ENCODE assay signal across 7 mouse cellular contexts in genomic region chr11:105944126-105944621, GRCm38 (mm10). TPM values are rescaled to one million over a fixed set of nuclear protein-coding genes. Genes with fewer than 3 reads are reported as not detected.
A peak's percentile ranks its signal among the peaks of the same experiment; 100 is the strongest.
DNase-seq lines count a peak whose midpoint lies in the region; ATAC-seq and TF ChIP-seq lines count a peak whose summit lies in the region.

No protein-coding gene starts in this region.

- H3K27ac ChIP-seq in heart, adult 2 months, result peak overlapping the region; percentile 95
- peak overlapping the region; percentile 68 for H3K27ac ChIP-seq in kidney, adult 2 months (ENCODE audit: insufficient read depth, low read depth, low read length)
- H3K27ac ChIP-seq in limb, embryonic 13.5 days, result no peak overlapping the region
- no peak overlapping the region for H3K27ac ChIP-seq in midbrain, embryonic 13.5 days

- H3K4me1 ChIP-seq in heart, adult 2 months (ENCODE audit: control insufficient read depth, insufficient read depth, low read length), result peaks cover 7% of the 10 kb centered on the region
- H3K4me1 ChIP-seq in kidney, adult 2 months (ENCODE audit: control insufficient read depth, insufficient read depth, low read length), result peaks cover 8% of the 10 kb centered on the region
- H3K4me1 ChIP-seq in limb, embryonic 13.5 days, result peaks cover 26% of the 10 kb centered on the region
- peaks cover 25% of the 10 kb centered on the region for H3K4me1 ChIP-seq in midbrain, embryonic 13.5 days (replicated peaks)

- peak; percentile 72 for TF ChIP-seq CTCF in heart, adult 2 months (IDR thresholded peaks at IDR 0.05)
- peak; percentile 46 for TF ChIP-seq CTCF in kidney, adult 2 months (conservative IDR thresholded peaks at IDR 0.05; ENCODE audit: insufficient read depth, insufficient read length, low read depth, low read length)

- DNase-seq in adrenal gland, postnatal 10 days, result peak; percentile 80
- peak; percentile 77 for DNase-seq in embryo, embryonic 9.5 days (ENCODE audit: extremely low spot score)
- peak; percentile 86 to 87 for DNase-seq in heart, adult 2 months
- DNase-seq in kidney, adult 2 months, result peak; percentile 92
- DNase-seq in spleen, postnatal 10 days (ENCODE audit: low spot score in 2 of 2), result peak; percentile 38 to 67

- ATAC-seq in limb, embryonic 13.5 days (ENCODE audit: low FRiP score, low read depth), result peak; percentile 75
- ATAC-seq in midbrain, embryonic 13.5 days, result peak; percentile 75

- no peaks in the 10 kb centered on the region for H3K27me3 ChIP-seq in heart, adult 2 months (ENCODE audit: control insufficient read depth, insufficient read depth, low read length)
- no peaks in the 10 kb centered on the region for H3K27me3 ChIP-seq in kidney, adult 2 months (replicated peaks; ENCODE audit: control insufficient read depth, insufficient read depth, low read length)
- peaks cover 18% of the 10 kb centered on the region for H3K27me3 ChIP-seq in limb, embryonic 13.5 days
- peaks cover 27% of the 10 kb centered on the region; the same call in 1 of the 2 replicates for H3K27me3 ChIP-seq in midbrain, embryonic 13.5 days

- 0 out of 2 replicates have a peak, but pooled peaks have one; percentile 24 for TF ChIP-seq POLR2A in heart, adult 2 months (IDR thresholded peaks at IDR 0.05; ENCODE audit: insufficient read depth, low read depth, low read length)
- no peak for TF ChIP-seq POLR2A in kidney, adult 2 months (IDR thresholded peaks at IDR 0.05; ENCODE audit: low read depth, low read length)

- H3K4me2 ChIP-seq in limb, embryonic 13.5 days (replicated peaks), result peak overlapping the region; percentile 98
- H3K4me2 ChIP-seq in midbrain, embryonic 13.5 days (replicated peaks), result peak overlapping the region; percentile 77

- intact Hi-C loops in heart, adult 2 months (cut with DNase I), result loop anchor here (1.0 to 10.0 kb wide), 3 partner anchors 15 to 441 kb away; partner anchors contain the start of gene Icam2

- WGBS in heart, adult 2 months, result under 1% methylated on average over 59 of the region's 59 CpGs
- WGBS in kidney, adult 2 months, result under 1% methylated on average over 59 of the region's 59 CpGs
- under 1% methylated on average over 50 of the region's 59 CpGs for WGBS in limb, embryonic 13.5 days
- 1% methylated on average over 59 of the region's 59 CpGs for WGBS in midbrain, embryonic 13.5 days

- H3K79me2 ChIP-seq in heart, adult 2 months (replicated peaks; ENCODE audit: control insufficient read depth, insufficient read depth, low read length), result no peaks in the 10 kb centered on the region

- H3K36me3 ChIP-seq in heart, adult 2 months (ENCODE audit: control insufficient read depth, insufficient read depth, low read length), result no peaks in the 10 kb centered on the region
- H3K36me3 ChIP-seq in kidney, adult 2 months (ENCODE audit: control insufficient read depth, insufficient read depth, low read length), result no peaks in the 10 kb centered on the region
- H3K36me3 ChIP-seq in limb, embryonic 13.5 days, result no peaks in the 10 kb centered on the region
- no peaks in the 10 kb centered on the region for H3K36me3 ChIP-seq in midbrain, embryonic 13.5 days

- H3K4me3 ChIP-seq in heart, adult 2 months, result peak overlapping the region; percentile 76
- H3K4me3 ChIP-seq in kidney, adult 2 months (ENCODE audit: insufficient read depth, low read depth, low read length), result peak overlapping the region; percentile 66
- H3K4me3 ChIP-seq in limb, embryonic 13.5 days, result peak overlapping the region; percentile 66
- peak overlapping the region; percentile 50 for H3K4me3 ChIP-seq in midbrain, embryonic 13.5 days (replicated peaks)

- peak; percentile 59; the same call in 1 of the 2 replicates for TF ChIP-seq EP300 in heart, adult 2 months (IDR thresholded peaks at IDR 0.05; ENCODE audit: insufficient read depth, low read depth, low read length)

- peak overlapping the region; percentile 77 for H3K9ac ChIP-seq in heart, adult 2 months (ENCODE audit: low read depth, low read length)
- peak overlapping the region; percentile 66 for H3K9ac ChIP-seq in limb, embryonic 13.5 days
- peak overlapping the region; percentile 66 for H3K9ac ChIP-seq in midbrain, embryonic 13.5 days (replicated peaks)

- H3K9me3 ChIP-seq in limb, embryonic 13.5 days, result no peaks in the 10 kb centered on the region
- no peaks in the 10 kb centered on the region for H3K9me3 ChIP-seq in midbrain, embryonic 13.5 days

RNA-seq across cellular contexts. Expression of gene Cyb561, which starts 9.0 kb away (rescaled TPM):
- 100 to 1,000 TPM; 123 to 140 TPM for total RNA-seq in adrenal gland, postnatal 10 days (2021)
- total RNA-seq in heart, adult 2 months (2021), result 1 to 10 TPM; 8.2 to 8.5 TPM
- 17.0 and 17.6 TPM in 2 replicates for polyA plus RNA-seq in heart, adult 2 months (2012; rRNA removed)
- 31.1 and 32.2 TPM in 2 replicates for polyA plus RNA-seq in kidney, adult 2 months (2012; rRNA removed)
- 9.9 and 10.5 TPM in 2 replicates for polyA plus RNA-seq in limb, embryonic 13.5 days (2015; fragmentation: Nextera tagmentation; extraction: Ambion mirVana)
- polyA plus RNA-seq in midbrain, embryonic 13.5 days (2015; fragmentation: Nextera tagmentation; extraction: Ambion mirVana), result 35.5 and 37.6 TPM in 2 replicates

RNA-seq across cellular contexts. Expression of gene Ace, which starts 23.6 kb away (rescaled TPM):
- total RNA-seq in adrenal gland, postnatal 10 days (2021), result 10 to 100 TPM; 12.9 to 15.4 TPM
- 10 to 100 TPM; 18.8 to 23.7 TPM for total RNA-seq in heart, adult 2 months (2021)
- 34.4 and 42.1 TPM in 2 replicates for polyA plus RNA-seq in heart, adult 2 months (2012; rRNA removed)
- 68.0 and 132 TPM in 2 replicates for polyA plus RNA-seq in kidney, adult 2 months (2012; rRNA removed)
- polyA plus RNA-seq in limb, embryonic 13.5 days (2015; fragmentation: Nextera tagmentation; extraction: Ambion mirVana), result 0.48 and 0.51 TPM in 2 replicates
- polyA plus RNA-seq in midbrain, embryonic 13.5 days (2015; fragmentation: Nextera tagmentation; extraction: Ambion mirVana), result 1.5 and 1.8 TPM in 2 replicates

RNA-seq across cellular contexts. Expression of gene Ace3, which starts 50.3 kb away (rescaled TPM):
- not detected for total RNA-seq in adrenal gland, postnatal 10 days (2021)
- total RNA-seq in heart, adult 2 months (2021), result not detected
- polyA plus RNA-seq in heart, adult 2 months (2012; rRNA removed), result not detected in 2 replicates
- polyA plus RNA-seq in kidney, adult 2 months (2012; rRNA removed), result 0.06 and 0.07 TPM in 2 replicates
- polyA plus RNA-seq in limb, embryonic 13.5 days (2015; fragmentation: Nextera tagmentation; extraction: Ambion mirVana), result not detected in 2 replicates
- not detected in 2 replicates for polyA plus RNA-seq in midbrain, embryonic 13.5 days (2015; fragmentation: Nextera tagmentation; extraction: Ambion mirVana)

Comparison
In these comparisons a context has a peak if more than half of its experiments do, and no peak if none do; other contexts are left out.
1. H3K27ac ChIP-seq: peak in heart, adult 2 months (single experiment) and kidney, adult 2 months (single experiment); none in limb, embryonic 13.5 days (single experiment) and midbrain, embryonic 13.5 days (single experiment).
2. RNA of gene Ace, which starts 23.6 kb away (polyA plus RNA-seq): 68.0 to 132 TPM in kidney, adult 2 months and 34.4 to 42.1 TPM in heart, adult 2 months; 1.5 to 1.8 TPM in midbrain, embryonic 13.5 days and 0.48 to 0.51 TPM in limb, embryonic 13.5 days; every median in the first group is over 10 times any median in the second.
3. Peak in every context shown above with its lines, with median percentiles within 50 percentile points of each other: DNase-seq, H3K4me3 ChIP-seq and H3K9ac ChIP-seq.